8 mouse cellular contexts compared by ENCODE assay signal in genomic region chr6:24514552-24515284, GRCm38 (mm10). TPM values are rescaled to one million over a fixed set of nuclear protein-coding genes. Genes with fewer than 3 reads are reported as not detected.
DNase-seq lines count a peak whose midpoint lies in the region; ATAC-seq lines count a peak whose summit lies in the region.

Iqub (minus strand) TSS chr6:24515067.

- WGBS in hindbrain, embryonic 16.5 days = 20% methylated on average over 13 of the region's 13 CpGs

- peak within 1 kb of the TSS; percentile 49 for H3K9ac ChIP-seq in hindbrain, embryonic 16.5 days (ENCODE audit: low read depth, low read length)

- peak within 1 kb of the TSS; percentile 19; the same call in 1 of the 2 replicates for H3K4me3 ChIP-seq in hindbrain, embryonic 16.5 days (ENCODE audit: low read length)

- intact Hi-C loops in gastrocnemius, postnatal 14 days (cut with DNase I; ENCODE audit: low total_unique reads) = no loop called here

- H3K4me2 ChIP-seq in hindbrain, embryonic 16.5 days (ENCODE audit: low read length) = peak within 1 kb of the TSS; percentile 48

- DNase-seq in gastrocnemius, postnatal 14 days = peak; percentile 48
- DNase-seq in layer of hippocampus, postnatal 36 days = peak; percentile 84 to 85
- DNase-seq in lung, postnatal 14 days = peak; percentile 60
- DNase-seq in ovary, postnatal 14 days (ENCODE audit: low spot score) = peak; percentile 58
- no peak for DNase-seq in adipocyte (ENCODE audit: low spot score)

- peaks cover 7% of the 10 kb centered on the region for H3K4me1 ChIP-seq in hindbrain, embryonic 16.5 days (ENCODE audit: control insufficient read depth, insufficient read depth, low read depth, low read length)

- H3K9me3 ChIP-seq in hindbrain, embryonic 16.5 days (ENCODE audit: control insufficient read depth, low read length) = no peaks in the 10 kb centered on the region

- H3K27me3 ChIP-seq in hindbrain, embryonic 16.5 days (replicated peaks; ENCODE audit: control insufficient read depth, insufficient read depth, low read length) = no peaks in the 10 kb centered on the region

- H3K27ac ChIP-seq in hindbrain, embryonic 16.5 days (ENCODE audit: low read depth, low read length) = no peak within 1 kb of the TSS

- ATAC-seq in activated CD4-positive, CD25-positive, alpha-beta regulatory T cell, adult 4 months = peak; percentile 82
- ATAC-seq in common myeloid progenitor, adult 5-6 weeks (replicated peaks; ENCODE audit: low read depth, poor library complexity, severe bottlenecking) = peak; percentile 98
- peak; percentile 96 for ATAC-seq in hindbrain, embryonic 16.5 days

- H3K36me3 ChIP-seq in hindbrain, embryonic 16.5 days (ENCODE audit: control insufficient read depth, insufficient read depth, low read length) = peaks cover 9% of the 10 kb centered on the region

RNA-seq across cellular contexts. Expression of gene Iqub, which starts in this region (rescaled TPM):
- not detected for polyA plus RNA-seq in activated CD4-positive, CD25-positive, alpha-beta regulatory T cell, adult 4 months (2017; shearing (Covaris generic))
- 0.15 TPM in 1 of 2 replicates, not detected in the other for total RNA-seq in common myeloid progenitor, adult 5-6 weeks (2017)
- under 1 TPM in 1 of 2 experiments, not detected in 1; 0.06 TPM for total RNA-seq in gastrocnemius, postnatal 14 days (2021)
- polyA plus RNA-seq in hindbrain, embryonic 16.5 days (2015; fragmentation: Nextera tagmentation; extraction: Ambion mirVana) = 2.3 and 2.8 TPM in 2 replicates
- total RNA-seq in layer of hippocampus, postnatal 36 days (2021) = 1 to 10 TPM; 2.2 to 2.5 TPM

Comparison
In these comparisons a context has a peak if more than half of its experiments do, and no peak if none do; other contexts are left out.
1. Peak in ATAC-seq in activated CD4-positive, CD25-positive, alpha-beta regulatory T cell, adult 4 months; RNA of the gene not detected or under 1 TPM.
2. Peak in ATAC-seq in common myeloid progenitor, adult 5-6 weeks; RNA of the gene not detected or under 1 TPM.
3. Peak in DNase-seq in gastrocnemius, postnatal 14 days; RNA of the gene not detected or under 1 TPM.